Mouse (Mus musculus) liver, embryonic 14.5 days (tissue): ENCODE results near the gene Hoxa3.

Experiments
- CTCF ChIP-seq: IDR thresholded peaks from 2 replicates; pipeline ENCODE4 v1.5.1; 2016; ENCODE audit warnings: antibody characterized with exemption, low read depth, control low read depth
- EP300 ChIP-seq: IDR thresholded peaks from 2 replicates; pipeline ENCODE4 v1.6.1; 2016; ENCODE audit warnings: antibody characterized with exemption, low read depth

GRCm38 (mm10) chr6:52154044-52154443 is 59.1 kb downstream of the Hoxa3 start:
- no peak for TF ChIP-seq CTCF
- no peak for TF ChIP-seq EP300
